Mouse (Mus musculus) B cell, adult 2 months (primary cell): ENCODE results near the gene Olfr651.
A peak's percentile ranks its signal among the peaks of the same experiment; 100 is the strongest.
"Not testable (repeated sequence)": the region's sequence is repeated elsewhere in the genome, so short reads cannot be mapped to it uniquely, and the experiment has no call there.

ENCODE experiments used
- DNase-seq, 2 experiments: peaks; one replicate each; pipeline ENCODE4 v3.0.0; 2022

The Olfr651 gene

DNA sequence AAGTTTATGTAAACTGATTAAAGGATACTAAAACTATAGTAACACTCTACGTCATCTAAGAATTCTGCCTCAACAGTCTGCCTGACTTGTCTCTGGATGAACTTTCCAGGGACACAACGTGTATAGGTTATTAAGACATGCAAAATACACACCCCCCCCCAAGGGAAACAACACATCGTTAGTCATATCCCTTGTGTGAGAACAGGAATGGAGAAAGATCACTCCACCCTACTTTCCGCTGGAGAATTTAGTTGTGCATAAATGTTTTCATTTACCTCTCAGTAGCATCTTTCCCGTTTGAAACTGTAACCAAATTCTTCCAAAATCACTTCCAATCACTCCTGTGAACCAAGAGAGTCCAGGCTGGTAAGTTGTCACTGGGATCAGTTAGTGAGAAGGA lies at the start of gene Olfr651:
Olfr651 (plus strand) TSS at position 301 of the 400 bp plus-strand sequence.
- DNase-seq, result no peak

DNA sequence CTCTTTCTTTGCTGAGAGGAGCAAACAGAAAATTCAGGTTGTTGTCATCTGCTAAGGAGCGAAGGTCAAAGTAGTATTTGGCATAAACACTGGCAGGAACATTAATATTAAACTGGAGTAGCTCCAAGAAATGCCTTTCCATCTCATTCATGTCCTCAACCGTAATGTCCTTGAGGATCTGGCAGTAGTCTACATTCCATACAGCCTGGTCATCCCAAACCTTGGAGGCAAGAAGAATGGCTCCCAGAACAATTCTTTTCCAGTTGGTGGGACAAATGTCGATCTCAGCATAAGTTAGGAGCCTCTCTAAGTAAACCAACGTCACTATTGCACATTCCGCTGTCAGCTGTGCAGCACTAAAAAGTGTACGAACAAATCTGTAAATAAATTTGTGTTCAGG lies 48.7 kb upstream of the Olfr651 start:
- not testable (repeated sequence) for DNase-seq

DNA sequence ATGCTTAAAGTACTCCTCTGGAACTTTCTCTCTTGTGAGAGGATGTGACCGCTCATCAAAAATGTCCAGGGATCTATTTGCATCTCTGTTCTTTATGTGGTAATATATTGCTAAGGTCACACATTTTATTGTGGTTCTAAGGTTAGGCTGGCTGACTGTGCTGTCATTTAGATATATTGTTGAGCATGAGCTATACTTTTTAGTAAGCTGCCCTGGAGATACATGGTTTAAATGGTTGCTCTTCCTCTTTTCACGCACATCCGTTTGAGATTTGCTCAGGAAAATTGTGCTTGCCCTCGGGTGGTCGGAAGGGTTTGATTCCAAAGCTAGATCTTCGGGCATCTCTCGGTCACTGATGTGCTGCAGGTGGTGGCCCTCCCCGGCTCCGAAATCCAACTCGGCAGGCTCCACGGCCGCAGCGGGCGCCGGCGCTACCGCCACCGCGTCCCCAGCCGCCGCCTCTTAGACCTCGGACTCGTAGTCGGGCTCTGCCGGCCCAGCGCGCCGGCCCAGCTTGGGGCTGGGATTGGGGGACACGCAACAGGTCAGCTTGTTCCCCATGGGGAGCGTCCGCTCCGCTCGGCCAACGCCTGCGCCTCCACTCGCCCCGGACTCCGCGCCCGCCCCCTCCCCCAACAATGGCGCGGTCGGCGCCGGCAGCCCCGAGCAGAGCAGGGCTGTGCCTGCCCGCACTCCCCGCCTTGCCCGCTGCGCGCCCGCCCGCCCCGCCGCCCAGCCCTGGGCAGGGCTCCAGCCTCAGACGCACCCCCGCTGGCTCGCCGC lies 48.2 kb upstream of the Olfr651 start:
- peak; percentile 41 to 46 for DNase-seq

DNA sequence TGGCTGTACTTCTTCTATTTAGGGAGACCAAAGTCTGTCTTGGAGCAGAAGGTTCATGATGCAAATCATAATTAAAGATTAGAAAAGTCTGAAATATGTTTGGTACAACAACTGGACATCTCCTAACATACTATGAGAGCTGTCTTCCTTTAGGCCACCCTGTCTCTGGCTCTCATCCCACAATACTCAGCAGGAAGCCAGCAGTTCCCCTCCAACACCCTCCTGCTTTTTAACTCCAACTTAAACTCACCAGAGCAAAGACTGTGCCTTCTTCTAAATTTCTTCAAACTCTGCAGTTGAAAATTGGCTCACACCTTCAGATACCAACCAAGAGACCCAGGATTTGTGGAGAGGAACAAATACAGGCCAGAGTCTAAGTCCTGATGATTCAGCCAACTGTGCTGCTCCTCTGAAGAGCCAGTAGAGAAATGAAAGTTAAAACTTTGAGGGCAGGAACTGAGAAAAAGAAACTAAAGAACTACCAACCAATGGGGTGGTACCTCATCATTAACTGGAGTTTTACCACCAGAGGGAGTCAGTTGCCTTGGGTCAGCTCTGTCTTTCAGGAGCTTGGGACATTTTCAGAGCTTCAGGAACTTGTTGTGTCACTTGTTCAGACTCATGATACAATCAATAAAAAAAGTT lies 42.4 kb upstream of the Olfr651 start, which contains the start of gene Trim30d:
Trim30d (minus strand) TSS at position 429 of the 645 bp plus-strand sequence.
- peak; percentile 18 to 22 for DNase-seq

DNA sequence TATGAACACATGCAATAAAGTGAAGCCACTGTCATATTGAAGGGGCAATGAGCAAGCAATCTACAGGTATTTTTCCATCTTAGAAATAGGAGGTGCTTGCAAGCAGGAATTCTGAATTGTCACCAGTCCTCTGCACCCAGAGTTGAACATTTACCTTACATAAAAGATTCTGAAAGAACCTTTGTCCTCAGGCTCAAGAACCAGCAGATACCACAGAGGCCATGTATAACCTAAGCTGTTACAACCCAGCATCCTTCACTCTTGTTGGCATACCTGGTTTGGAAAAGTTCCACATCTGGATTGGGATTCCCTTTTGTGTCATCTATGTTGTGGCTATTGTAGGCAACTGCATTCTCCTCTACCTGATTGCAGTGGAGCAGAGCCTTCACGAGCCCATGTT lies 2.8 kb downstream of the Olfr651 start:
- DNase-seq, result no peak

DNA sequence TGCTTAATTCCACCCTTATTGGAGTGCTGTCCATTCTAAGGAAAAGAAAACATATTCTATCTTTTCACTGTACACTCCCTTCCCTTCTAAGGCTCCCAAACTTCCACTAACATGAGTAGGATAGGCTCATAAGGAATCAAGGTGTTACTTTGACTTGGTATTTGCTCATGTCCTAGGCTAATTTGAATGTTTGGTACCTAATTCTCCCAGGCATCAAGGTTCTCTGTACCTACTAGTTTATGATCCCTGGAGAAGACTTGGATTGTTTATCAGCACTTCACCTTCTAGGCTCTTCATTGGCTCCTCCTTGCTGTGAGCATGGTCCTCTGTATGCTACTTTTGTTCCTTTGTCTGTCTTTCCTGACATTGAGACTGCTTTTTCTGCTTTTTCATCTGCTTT lies 10.7 kb downstream of the Olfr651 start, which contains the start of gene Olfr652:
Olfr652 (plus strand) TSS at position 301 of the 400 bp plus-strand sequence.
- DNase-seq, result no peak

DNA sequence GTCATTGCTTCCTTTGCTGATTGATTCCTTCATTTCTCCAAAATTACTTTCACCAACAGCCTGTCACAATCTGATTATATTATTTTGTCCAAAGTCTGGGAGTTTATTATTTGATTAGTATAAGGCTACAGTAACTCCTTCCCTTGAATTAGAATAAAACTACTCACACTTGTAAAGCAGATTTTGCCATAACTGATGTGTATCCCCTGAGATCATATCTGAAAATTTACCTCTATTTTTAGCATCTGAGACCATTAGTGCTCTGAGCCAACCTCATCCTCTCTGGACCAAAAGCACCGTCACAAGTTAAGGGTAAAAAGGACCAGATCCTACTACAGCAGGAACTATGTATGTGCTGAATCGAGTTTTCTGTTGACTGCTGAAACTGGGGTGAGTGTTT lies 27.1 kb downstream of the Olfr651 start, which contains the start of gene Olfr653:
Olfr653 (plus strand) TSS at position 301 of the 400 bp plus-strand sequence.
- no peak for DNase-seq

DNA sequence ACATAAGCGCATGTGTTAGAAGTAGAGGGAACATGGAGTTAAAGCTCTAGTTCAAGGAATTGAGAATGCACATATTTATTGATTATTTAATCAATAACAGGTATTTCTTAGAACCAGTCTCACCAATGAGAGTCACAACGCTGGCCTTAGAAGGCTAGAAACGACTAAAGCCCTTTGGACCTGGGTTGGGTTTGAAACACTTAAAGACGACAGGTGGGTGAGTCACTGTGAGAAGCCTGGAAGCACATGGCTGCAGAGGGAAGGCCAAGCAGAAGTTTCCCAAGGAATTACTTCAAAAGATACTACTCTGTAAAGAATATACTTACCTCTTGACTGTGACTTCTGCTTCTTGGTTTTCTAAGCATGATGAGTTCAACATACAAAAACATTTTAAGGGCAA lies 30.9 kb downstream of the Olfr651 start:
- DNase-seq, result no peak

DNA sequence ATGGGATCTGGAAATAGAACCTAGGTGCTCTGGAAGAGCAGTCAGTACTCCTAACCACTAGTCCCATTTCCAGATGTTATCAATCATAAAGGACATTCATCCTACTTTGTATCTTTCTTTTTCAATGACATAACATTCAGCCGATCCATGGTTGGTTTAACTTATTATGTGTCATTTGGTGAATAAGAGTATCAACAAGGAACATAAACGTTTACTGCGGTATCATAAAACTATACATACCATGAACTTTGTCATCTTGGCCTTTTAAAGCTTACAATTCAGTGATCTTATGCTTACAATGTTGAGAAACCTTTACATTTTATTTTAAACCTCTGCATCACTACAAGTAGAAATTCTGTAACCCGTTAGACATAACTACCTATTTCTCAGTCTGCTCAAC lies 31.5 kb downstream of the Olfr651 start:
- no peak for DNase-seq

DNA sequence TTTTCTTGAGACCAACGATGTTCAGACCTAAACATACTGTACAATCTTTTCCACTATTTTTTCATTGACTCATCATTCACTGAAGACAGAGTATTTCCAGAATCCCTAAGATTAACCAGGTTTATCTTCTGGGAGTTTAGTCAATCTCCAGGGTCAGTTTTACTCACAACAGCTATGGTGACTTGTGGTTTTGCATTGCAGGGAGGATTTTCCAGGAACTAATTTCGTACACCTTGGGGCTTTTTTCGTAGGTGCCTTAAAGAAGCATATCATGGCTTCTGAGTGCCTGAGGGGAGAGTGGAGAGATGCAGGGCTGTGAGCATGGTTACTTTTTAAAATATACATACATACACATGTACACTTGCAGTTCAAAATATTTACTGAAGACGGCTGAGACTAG lies 36.8 kb downstream of the Olfr651 start, which contains the start of gene Olfr654:
Olfr654 (plus strand) TSS at position 301 of the 400 bp plus-strand sequence.
- DNase-seq, result no peak

DNA sequence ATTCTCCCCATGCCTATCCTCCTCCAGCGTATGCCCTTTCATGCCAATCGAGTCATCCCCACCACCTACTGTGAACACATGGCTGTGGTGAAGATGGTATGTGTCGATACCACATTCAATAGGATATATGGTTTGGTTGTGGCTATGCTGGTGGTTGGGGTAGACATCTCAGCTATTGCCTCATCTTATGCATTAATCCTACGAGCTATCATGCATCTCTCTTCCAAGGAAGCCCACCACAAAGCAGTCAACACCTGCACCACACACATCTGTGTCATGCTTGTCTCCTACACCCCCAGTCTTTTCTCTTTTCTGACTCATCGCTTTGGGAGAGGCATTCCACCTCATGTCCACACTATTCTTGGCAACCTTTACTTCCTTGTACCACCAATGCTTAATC lies 38.3 kb downstream of the Olfr651 start:
- no peak for DNase-seq

DNA sequence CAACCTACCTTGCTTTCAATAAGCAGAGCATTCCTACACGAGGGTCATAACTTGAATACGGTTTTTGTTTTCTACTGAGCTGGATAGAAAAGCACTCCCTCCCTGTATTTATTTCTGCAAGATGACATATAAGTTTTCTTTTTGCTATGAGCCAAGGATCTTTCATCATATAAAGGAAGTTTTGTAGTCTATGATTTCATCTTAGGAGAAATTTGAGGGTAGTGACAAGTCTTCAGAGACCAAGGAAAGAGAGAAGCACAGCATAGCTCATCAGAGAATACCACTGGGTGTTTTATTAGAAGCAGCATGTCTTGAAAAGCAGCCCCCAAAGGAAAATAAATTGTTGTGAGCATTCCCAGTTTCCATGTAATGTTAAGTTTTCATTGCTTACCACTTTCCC lies 51.7 kb downstream of the Olfr651 start, which contains the start of gene Olfr655:
Olfr655 (minus strand) TSS at position 101 of the 400 bp plus-strand sequence.
- DNase-seq, result no peak

DNA sequence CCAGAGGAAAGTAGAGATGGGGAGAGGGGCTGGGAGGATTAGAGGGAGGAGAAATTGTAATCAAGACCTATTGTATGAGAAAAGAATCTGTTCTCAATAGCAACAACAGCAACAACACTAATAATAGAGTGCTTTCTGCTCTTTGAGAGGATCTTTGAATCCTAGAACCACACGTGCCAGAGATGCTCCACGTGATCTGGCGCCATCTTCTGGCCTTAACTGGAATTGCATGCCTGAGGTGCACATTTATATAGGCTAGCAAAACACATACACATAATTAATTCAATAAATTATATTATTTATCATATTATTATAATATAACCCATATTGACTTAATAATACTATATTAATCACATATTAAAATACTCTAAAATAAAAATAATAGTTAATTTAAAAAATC lies 53.2 kb downstream of the Olfr651 start:
- peak; percentile 81 for DNase-seq
